Mouse (Mus musculus) neural tube, embryonic 14.5 days (tissue): Measurements from ENCODE around the gene Rxra. TPM values are rescaled to one million over a fixed set of nuclear protein-coding genes. Genes with fewer than 3 reads are reported as not detected.

Source experiments
- ATAC-seq: fragments of 200-750 bp; cut with Nextera tagmentation; 2 replicates; pipeline ENCODE4 v1.8.0; 2017; ENCODE audit warnings: low read depth, mild to moderate bottlenecking, moderate TSS enrichment, moderate library complexity
- H3K27ac ChIP-seq: fragments of 300-500 bp; sonication (generic); 2 replicates; pipeline ENCODE4 v1.5.1; 2014; ENCODE audit warnings: low read depth, mild to moderate bottlenecking, control low read depth, low read length, moderate library complexity, mixed read lengths
- H3K27me3 ChIP-seq: fragments of 300-500 bp; sonication (generic); 2 replicates; pipeline ENCODE4 v1.6.1; 2014; ENCODE audit warnings: low read length; ENCODE audit not compliant: control insufficient read depth, insufficient read depth
- H3K36me3 ChIP-seq: fragments of 300-500 bp; sonication (generic); 2 replicates; pipeline ENCODE4 v1.6.1; 2014; ENCODE audit warnings: low read length, mixed read lengths; ENCODE audit not compliant: control insufficient read depth, insufficient read depth
- H3K4me1 ChIP-seq: fragments of 300-500 bp; sonication (generic); 2 replicates; pipeline ENCODE4 v1.6.1; 2014; ENCODE audit warnings: low read length; ENCODE audit not compliant: control insufficient read depth, insufficient read depth
- H3K4me2 ChIP-seq: fragments of 300-500 bp; sonication (generic); 2 replicates; pipeline ENCODE4 v1.6.1; 2014; ENCODE audit warnings: mild to moderate bottlenecking, low read depth, low read length, control low read depth
- H3K4me3 ChIP-seq: fragments of 300-500 bp; sonication (generic); 2 replicates; pipeline ENCODE4 v1.5.1; 2014; ENCODE audit warnings: low read depth, low read length, control low read depth, mixed read lengths
- H3K9ac ChIP-seq: fragments of 300-500 bp; sonication (generic); replicated peaks from 2 replicates; pipeline ENCODE4 v1.6.1; 2014; ENCODE audit warnings: low read depth, mild to moderate bottlenecking, control low read depth, low read length, mixed read lengths
- H3K9me3 ChIP-seq: fragments of 300-500 bp; sonication (generic); 2 replicates; pipeline ENCODE4 v1.6.1; 2016; ENCODE audit warnings: low read length; ENCODE audit not compliant: control insufficient read depth
- WGBS: fragments of 180-500 bp; shearing (Covaris S2); extraction: QIAGEN DNeasy Blood & Tissue Kit; methylation state at CpG from one replicate; pipeline ENCODE4 v1.1.7; 2014; 5-methylcytosine and 5-hydroxymethylcytosine counted together
- polyA plus RNA-seq: library from polyadenylated mRNA; unstranded; fragments of >200 nt; fragmentation: Nextera tagmentation; extraction: Ambion mirVana; gene quantifications from 2 replicates; pipeline ENCODE4 v1.2.1, GENCODE M21; 2014

Gene Rxra
- polyA plus RNA-seq, 1 experiment from 2014 or later, result 1.6 TPM

DNA sequence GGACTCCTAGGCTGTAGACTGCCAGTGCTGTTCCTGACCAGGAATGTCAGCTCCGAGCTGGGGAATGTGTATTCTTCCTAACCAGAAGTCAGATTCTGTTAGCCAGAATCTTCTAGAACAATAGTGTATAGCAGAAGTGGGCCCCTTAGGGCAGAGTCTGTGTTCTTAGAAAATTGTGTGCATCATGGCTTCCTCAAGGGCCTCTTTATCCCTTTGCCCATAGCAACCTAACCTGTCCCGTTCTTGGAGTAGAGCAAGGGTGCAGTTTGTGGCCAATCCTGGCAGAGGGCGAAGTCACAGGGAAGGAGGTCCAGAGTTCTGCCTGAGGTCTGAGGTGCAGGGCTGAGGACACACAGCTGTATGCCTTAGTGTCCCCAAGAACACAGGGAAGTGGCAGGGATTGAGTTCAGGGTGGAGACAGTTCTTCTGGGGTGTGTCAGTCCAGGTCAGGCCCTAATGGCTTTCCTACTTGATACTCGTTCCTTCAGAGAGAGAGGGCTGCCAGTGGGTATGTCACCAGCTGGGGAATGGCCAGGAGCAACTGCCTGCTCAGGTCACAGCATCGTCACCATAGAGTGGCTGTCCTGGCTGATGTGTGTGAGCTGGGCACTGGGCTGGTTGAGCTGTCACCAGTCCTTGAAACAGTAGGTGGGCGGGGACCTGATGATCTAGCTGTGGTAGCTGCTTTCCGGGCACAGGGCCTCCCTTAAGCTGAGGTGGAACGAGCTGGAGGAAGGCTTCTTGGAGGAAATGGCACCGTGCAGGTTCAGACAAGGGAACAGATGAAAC lies 27.8 kb downstream of the Rxra start:
- ATAC-seq, result no peak
- H3K9me3 ChIP-seq, result no peaks in the 10 kb centered on the region
- H3K27ac ChIP-seq, result no peak overlapping the region
- H3K27me3 ChIP-seq, result no peaks in the 10 kb centered on the region
- H3K36me3 ChIP-seq, result no peaks in the 10 kb centered on the region
- H3K4me2 ChIP-seq, result no peak overlapping the region
- no peak overlapping the region for H3K9ac ChIP-seq
- no peak overlapping the region for H3K4me3 ChIP-seq
- WGBS, result 71% methylated on average over 9 of the region's 9 CpGs
- peaks cover 16% of the 10 kb centered on the region for H3K4me1 ChIP-seq

- Histone ChIP-seq H3K27me3 (no peaks in the 10 kb centered on the region), H3K27ac (no peak overlapping the region), H3K36me3 (no peaks in the 10 kb centered on the region), H3K9ac (no peak overlapping the region), H3K4me2 (no peak overlapping the region), H3K4me3 (no peak overlapping the region), H3K4me1 (peaks cover 10% of the 10 kb centered on the region), H3K9me3 (no peaks in the 10 kb centered on the region)
- no peak for ATAC-seq
- 91% methylated on average over 3 of the region's 3 CpGs for WGBS
Measured at GRCm38 (mm10) chr2:27704641-27705040, 28.4 kb downstream of the Rxra start.

GRCm38 (mm10) chr2:27710871-27711382 lies 34.7 kb downstream of the Rxra start:
- 53% methylated on average over 3 of the region's 3 CpGs for WGBS
- Histone ChIP-seq H3K27ac (no peak overlapping the region), H3K27me3 (no peaks in the 10 kb centered on the region), H3K9me3 (no peaks in the 10 kb centered on the region), H3K36me3 (no peaks in the 10 kb centered on the region), H3K4me2 (no peak overlapping the region), H3K9ac (no peak overlapping the region), H3K4me1 (no peaks in the 10 kb centered on the region), H3K4me3 (no peak overlapping the region)
- no peak for ATAC-seq

DNA sequence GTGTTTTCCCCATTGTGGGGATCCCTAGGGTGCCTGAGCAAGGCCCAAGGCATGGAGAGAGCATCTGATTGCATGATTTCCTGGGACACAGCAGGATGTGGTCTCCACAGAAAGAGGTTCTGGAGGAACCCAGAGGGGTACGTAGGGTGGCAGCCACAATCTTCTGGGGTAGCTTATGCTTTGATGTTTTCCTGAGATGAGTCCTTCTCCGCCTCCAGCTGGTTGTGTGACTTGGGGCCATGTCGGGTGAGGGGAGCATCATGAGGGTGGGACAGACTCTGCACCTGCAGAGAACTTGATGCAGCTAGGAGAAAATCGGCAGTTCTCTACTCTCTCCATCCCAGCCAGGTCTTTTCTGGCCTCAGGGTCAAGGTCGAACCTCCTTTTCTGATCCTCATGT lies 36.4 kb downstream of the Rxra start:
- no peak for ATAC-seq
- Histone ChIP-seq H3K4me3 (no peak overlapping the region), H3K9ac (no peak overlapping the region), H3K4me1 (no peaks in the 10 kb centered on the region), H3K27ac (no peak overlapping the region), H3K4me2 (no peak overlapping the region), H3K36me3 (no peaks in the 10 kb centered on the region), H3K9me3 (no peaks in the 10 kb centered on the region), H3K27me3 (no peaks in the 10 kb centered on the region)
- 88% methylated on average over 5 of the region's 5 CpGs for WGBS

DNA sequence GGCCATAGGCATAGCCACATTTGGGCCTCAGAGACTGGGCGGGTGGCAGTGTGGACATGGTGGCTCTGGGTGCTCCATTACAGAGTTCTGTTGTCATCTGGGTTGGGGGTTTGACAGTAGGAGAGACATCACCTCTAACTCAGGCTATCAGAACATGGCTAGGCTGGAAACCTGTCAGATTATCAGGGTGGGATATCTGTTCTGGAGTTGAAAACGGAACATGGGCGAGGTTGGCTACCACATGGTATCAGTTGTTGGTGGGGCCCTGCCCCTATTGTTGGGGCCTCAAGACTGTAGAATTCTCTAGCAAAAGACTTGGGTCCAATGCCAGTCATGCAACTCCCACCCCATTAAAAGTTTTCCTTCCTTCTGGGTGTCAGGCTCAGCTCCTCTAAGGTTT lies 37.1 kb downstream of the Rxra start:
- 98% methylated on average over 3 of the region's 3 CpGs for WGBS

DNA sequence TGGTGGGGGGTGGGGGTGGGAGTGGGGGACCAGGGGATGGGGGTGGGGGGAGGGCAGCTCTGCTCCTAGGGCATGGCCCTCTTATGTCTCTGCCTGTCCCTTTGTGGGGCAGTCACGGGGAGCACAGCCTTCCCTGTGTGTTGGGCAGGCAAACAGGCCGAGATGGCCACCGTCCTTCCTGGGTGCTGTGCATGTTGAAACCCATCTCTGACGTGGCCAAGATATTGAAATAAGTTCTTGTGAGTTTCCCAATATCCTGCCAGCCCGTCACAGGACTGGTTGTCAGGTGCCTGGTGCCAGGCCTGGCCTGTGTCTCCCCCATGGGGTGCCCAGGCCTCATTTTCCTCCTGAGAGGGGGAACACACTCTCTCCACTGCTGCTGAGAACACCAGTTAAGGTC lies 37.9 kb downstream of the Rxra start:
- no peak overlapping the region for H3K9ac ChIP-seq
- no peak overlapping the region for H3K4me3 ChIP-seq
- no peaks in the 10 kb centered on the region for H3K36me3 ChIP-seq
- no peaks in the 10 kb centered on the region for H3K27me3 ChIP-seq
- no peaks in the 10 kb centered on the region for H3K9me3 ChIP-seq
- 88% methylated on average over 5 of the region's 5 CpGs for WGBS
- no peak for ATAC-seq
- H3K27ac ChIP-seq, result no peak overlapping the region
- no peak overlapping the region for H3K4me2 ChIP-seq
- no peaks in the 10 kb centered on the region for H3K4me1 ChIP-seq

More for the DNA sequence above, 37.1 kb downstream of the Rxra start:
- Histone ChIP-seq H3K4me2 (no peak overlapping the region), H3K4me1 (no peaks in the 10 kb centered on the region), H3K9ac (no peak overlapping the region), H3K27me3 (no peaks in the 10 kb centered on the region), H3K9me3 (no peaks in the 10 kb centered on the region), H3K27ac (no peak overlapping the region), H3K4me3 (no peak overlapping the region), H3K36me3 (no peaks in the 10 kb centered on the region)
- no peak for ATAC-seq

DNA sequence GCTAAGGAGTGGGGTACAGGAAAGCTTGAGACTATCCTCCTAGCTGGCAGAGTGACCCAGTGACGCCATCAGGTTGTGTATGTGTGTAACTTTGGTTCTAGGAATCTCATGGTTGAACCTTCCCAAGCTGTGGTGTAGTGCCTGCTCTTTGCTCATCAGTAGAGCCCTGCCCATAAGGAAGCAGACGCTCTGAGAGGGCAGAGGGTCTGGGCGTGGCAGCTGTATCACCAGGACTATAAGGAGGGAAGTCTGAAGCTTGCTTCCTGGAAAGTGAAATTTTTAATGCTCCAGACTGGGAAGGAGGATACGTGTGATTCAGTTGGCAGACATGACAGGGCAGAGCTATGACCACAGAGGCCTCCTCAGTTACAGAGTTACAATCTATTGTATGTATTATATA lies 39.0 kb downstream of the Rxra start:
- no peaks in the 10 kb centered on the region for H3K4me1 ChIP-seq
- H3K9ac ChIP-seq, result no peak overlapping the region
- no peaks in the 10 kb centered on the region for H3K27me3 ChIP-seq
- no peak overlapping the region for H3K27ac ChIP-seq
- no peaks in the 10 kb centered on the region for H3K36me3 ChIP-seq
- 73% methylated on average over 4 of the region's 4 CpGs for WGBS
- H3K4me2 ChIP-seq, result no peak overlapping the region
- no peak for ATAC-seq
- H3K9me3 ChIP-seq, result no peaks in the 10 kb centered on the region
- no peak overlapping the region for H3K4me3 ChIP-seq

GRCm38 (mm10) chr2:27716339-27716738 lies 40.1 kb downstream of the Rxra start:
- Histone ChIP-seq H3K36me3 (no peaks in the 10 kb centered on the region), H3K9me3 (no peaks in the 10 kb centered on the region)

DNA sequence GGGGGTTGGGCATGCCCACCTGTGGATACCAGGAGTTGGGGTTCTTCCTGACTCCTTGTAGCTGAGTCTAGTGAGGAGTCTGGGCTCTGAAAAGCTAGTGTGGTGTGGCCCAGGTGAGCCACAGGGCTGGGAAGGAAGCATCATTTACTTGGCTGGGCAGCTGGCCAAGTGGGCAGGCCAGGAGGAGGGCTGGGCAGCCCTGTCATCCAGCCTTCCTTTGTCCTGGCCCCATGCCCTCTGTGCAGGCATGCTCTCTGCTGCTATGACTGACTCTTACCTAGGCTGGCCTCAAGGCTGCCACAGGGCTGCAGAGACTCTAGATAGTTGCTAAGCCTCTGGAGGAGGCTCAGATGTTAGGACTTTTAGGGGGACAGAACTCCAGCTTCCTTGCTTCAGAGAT lies 42.0 kb downstream of the Rxra start:
- H3K9ac ChIP-seq, result no peak overlapping the region
- H3K27me3 ChIP-seq, result no peaks in the 10 kb centered on the region
- H3K36me3 ChIP-seq, result no peaks in the 10 kb centered on the region
- H3K4me2 ChIP-seq, result no peak overlapping the region
- H3K27ac ChIP-seq, result no peak overlapping the region
- ATAC-seq, result no peak
- H3K4me1 ChIP-seq, result no peaks in the 10 kb centered on the region
- H3K9me3 ChIP-seq, result no peaks in the 10 kb centered on the region
- H3K4me3 ChIP-seq, result no peak overlapping the region

More at GRCm38 (mm10) chr2:27716339-27716738, 40.1 kb downstream of the Rxra start:
- no peak overlapping the region for H3K9ac ChIP-seq
- no peaks in the 10 kb centered on the region for H3K4me1 ChIP-seq
- no peak for ATAC-seq
- no peak overlapping the region for H3K27ac ChIP-seq
- no peak overlapping the region for H3K4me3 ChIP-seq
- H3K27me3 ChIP-seq, result no peaks in the 10 kb centered on the region
- no peak overlapping the region for H3K4me2 ChIP-seq
- WGBS, result 78% methylated on average over 3 of the region's 3 CpGs
